Mouse (Mus musculus) brown adipose tissue, adult 24 weeks (tissue): ENCODE measurements around the gene Mroh2a. TPM values are rescaled to one million over a fixed set of nuclear protein-coding genes. Genes with fewer than 3 reads are reported as not detected.

ENCODE experiments used
- H3K27ac ChIP-seq: fragments of 200-500 bp; replicated peaks from 2 replicates; pipeline ENCODE4 v1.5.1; 2012; ENCODE audit warnings: low read depth, mild to moderate bottlenecking, low read length
- H3K4me1 ChIP-seq: fragments of 200-500 bp; 2 replicates; pipeline ENCODE4 v1.6.1; 2012; ENCODE audit warnings: low read length, mixed read lengths; ENCODE audit not compliant: control insufficient read depth, insufficient read depth, insufficient read length
- H3K4me3 ChIP-seq: fragments of 200-500 bp; 2 replicates; pipeline ENCODE4 v1.5.1; 2012; ENCODE audit warnings: low read depth, mild to moderate bottlenecking, low read length, moderate library complexity; ENCODE audit not compliant: insufficient read depth
- polyA plus RNA-seq: library from polyadenylated mRNA; stranded (reverse); fragments of >200 nt; gene quantifications from 2 replicates; pipeline ENCODE4 v1.2.4, GENCODE M21; 2012; ENCODE audit not compliant: missing spikeins, insufficient read depth, insufficient read length

Gene Mroh2a
- polyA plus RNA-seq, 1 experiment = not detected

DNA sequence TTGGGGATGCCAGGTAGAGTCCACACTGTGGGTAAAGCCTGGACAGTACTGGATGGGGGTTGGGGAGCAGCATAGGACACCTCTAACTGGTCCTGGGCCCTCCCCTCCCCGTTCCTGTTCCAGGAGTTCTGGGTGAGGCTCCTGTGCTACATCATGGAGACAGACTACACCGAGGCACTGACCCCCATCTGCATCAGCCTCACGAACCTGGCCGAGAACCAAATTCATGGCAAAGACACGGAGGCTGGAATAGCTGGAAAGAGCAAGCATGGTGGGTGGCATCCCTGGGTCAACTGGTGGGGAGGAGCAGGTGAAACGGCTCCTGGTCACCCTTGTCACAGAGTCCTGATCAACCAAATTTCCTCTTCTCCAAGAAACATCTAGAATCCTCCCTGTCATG lies 12.0 kb downstream of the Mroh2a start:
- Histone ChIP-seq H3K27ac (no peak overlapping the region), H3K4me1 (no peaks in the 10 kb centered on the region), H3K4me3 (no peak overlapping the region)

DNA sequence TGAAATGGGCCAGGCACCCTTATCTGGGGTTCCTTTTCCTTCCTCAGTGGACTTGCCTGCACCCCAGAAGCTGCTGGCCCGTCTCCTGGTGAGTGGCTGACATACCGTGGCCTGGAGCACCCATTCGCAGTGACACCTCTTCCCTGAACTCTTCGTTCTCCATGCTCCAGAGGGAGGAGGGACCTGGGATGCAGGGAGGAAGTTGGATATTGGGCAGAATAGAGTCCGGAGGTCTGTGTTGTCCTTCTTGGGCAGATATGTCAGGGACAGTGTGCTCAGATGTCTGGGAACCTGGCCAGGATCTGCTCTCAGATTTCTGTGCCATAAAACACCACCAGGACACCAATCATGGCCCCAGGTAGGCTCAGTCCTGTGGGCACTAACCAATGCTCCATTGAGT lies 13.3 kb downstream of the Mroh2a start:
- no peaks in the 10 kb centered on the region for H3K4me1 ChIP-seq
- no peak overlapping the region for H3K4me3 ChIP-seq
- no peak overlapping the region for H3K27ac ChIP-seq

DNA sequence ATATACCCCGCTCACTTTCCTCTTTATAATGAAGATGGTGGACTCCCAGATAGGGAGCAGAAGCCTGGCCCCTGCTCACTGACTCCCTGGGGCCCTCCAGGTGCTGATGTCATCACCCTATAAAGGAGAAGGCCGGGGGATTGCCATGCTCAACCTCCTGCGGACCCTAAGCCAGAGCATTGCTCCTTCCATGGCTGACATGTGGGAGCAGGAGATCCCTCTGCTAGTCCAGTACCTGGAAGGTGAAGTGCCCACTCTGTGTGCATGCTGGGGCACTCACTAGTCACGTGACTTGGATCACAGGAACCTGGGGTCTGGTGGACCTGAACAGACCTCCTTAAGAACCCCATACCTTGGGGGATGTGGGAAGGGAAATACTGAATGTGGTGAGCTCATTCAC lies 13.8 kb downstream of the Mroh2a start:
- no peaks in the 10 kb centered on the region for H3K4me1 ChIP-seq
- H3K4me3 ChIP-seq = no peak overlapping the region
- H3K27ac ChIP-seq = no peak overlapping the region

- no peak overlapping the region for H3K4me3 ChIP-seq
- no peaks in the 10 kb centered on the region for H3K4me1 ChIP-seq
- no peak overlapping the region for H3K27ac ChIP-seq
Observed at GRCm38 (mm10) chr1:88243861-88244260, 17.1 kb downstream of the Mroh2a start.

- no peaks in the 10 kb centered on the region for H3K4me1 ChIP-seq
- no peak overlapping the region for H3K27ac ChIP-seq
- no peak overlapping the region for H3K4me3 ChIP-seq
Observed at GRCm38 (mm10) chr1:88245881-88246280, 19.1 kb downstream of the Mroh2a start.

GRCm38 (mm10) chr1:88246386-88246785 lies 19.6 kb downstream of the Mroh2a start:
- Histone ChIP-seq H3K4me3 (no peak overlapping the region), H3K27ac (no peak overlapping the region), H3K4me1 (no peaks in the 10 kb centered on the region)

DNA sequence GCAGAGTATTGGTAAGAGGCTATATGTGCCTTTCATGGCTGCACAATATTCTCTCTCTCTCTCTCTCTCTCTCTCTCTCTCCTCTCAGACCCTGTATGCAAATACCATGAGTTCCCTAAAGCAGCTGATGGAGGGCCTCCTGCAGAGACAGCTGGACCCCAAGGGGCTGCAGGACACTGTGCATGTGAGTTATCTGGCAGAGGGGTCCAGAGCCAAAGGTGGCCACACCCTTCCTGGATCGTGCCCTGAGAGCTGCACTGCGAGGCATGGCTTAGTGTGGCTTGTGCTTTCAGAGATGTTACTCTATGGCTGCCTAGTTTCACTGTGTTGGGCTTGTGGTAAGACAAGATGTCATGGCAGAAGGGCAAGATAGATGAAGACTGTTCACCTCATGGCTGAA lies 20.9 kb downstream of the Mroh2a start:
- Histone ChIP-seq H3K4me1 (no peaks in the 10 kb centered on the region), H3K27ac (no peak overlapping the region), H3K4me3 (no peak overlapping the region)

DNA sequence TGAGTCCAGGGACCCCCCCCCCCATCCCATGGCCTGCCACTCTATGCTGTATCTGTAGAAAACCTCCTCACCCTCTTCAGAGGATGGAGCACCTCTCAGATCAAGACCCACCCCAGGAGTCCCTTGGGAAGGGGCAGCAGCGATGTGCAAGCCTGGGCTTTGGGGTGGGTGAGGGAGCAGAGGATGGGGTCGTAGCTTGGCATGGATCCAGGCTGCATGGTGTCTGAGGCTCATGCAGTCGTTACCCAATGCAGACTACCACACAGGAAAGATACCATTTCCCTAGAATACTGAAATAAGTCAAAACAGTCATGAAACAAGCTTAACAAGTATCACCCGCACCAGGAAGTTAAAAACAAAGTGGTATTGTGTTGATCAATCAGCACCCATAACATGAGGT lies 21.9 kb downstream of the Mroh2a start:
- H3K4me1 ChIP-seq = no peaks in the 10 kb centered on the region
- no peak overlapping the region for H3K27ac ChIP-seq
- H3K4me3 ChIP-seq = no peak overlapping the region

GRCm38 (mm10) chr1:88249596-88249995 lies 22.8 kb downstream of the Mroh2a start:
- H3K4me1 ChIP-seq = no peaks in the 10 kb centered on the region
- H3K4me3 ChIP-seq = no peak overlapping the region
- H3K27ac ChIP-seq = no peak overlapping the region

DNA sequence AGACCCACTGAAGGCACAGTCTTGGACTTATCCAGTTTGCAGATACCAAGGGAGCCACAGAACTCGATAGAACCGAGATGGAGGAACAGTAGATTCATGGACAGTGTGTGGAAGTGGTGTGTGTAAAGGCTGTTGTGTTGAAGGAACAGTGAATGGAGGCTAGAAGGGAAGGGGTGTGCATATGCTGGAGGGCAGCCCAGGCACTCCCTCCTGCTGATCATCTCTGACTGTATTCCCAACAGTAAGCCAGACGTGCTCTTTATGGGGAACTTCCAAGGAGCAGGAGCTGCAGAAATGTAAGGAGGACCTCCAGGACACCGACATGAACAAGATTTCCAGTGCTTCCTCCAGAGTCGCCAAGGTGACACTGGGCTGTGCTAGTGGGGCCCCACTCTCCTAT lies 23.2 kb downstream of the Mroh2a start:
- H3K4me3 ChIP-seq = no peak overlapping the region
- no peak overlapping the region for H3K27ac ChIP-seq

DNA sequence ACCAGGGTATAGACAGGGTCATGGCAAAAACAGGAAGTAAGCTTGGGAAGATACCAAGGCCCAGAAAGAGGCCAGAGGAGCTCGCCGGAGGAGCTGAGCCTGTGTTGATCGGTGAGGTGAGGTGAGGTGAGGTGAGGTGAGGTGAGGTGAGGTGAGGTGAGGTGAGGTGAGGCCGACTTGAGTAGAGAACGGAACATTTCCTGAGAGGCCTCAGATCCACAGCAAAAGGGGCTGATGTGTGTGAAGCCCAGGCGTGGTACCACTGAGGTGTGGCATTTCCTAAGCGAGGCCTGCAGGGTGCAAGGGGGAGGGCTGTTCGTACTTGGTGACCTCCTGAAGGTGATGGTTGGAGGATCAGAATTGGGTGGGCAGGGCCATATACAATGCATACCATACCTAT lies 26.3 kb downstream of the Mroh2a start:
- Histone ChIP-seq H3K4me3 (no peak overlapping the region), H3K27ac (no peak overlapping the region)

More for the DNA sequence above, 23.2 kb downstream of the Mroh2a start:
- H3K4me1 ChIP-seq = no peaks in the 10 kb centered on the region

GRCm38 (mm10) chr1:88253540-88253939 lies 26.8 kb downstream of the Mroh2a start:
- Histone ChIP-seq H3K4me3 (no peak overlapping the region), H3K27ac (no peak overlapping the region), H3K4me1 (no peaks in the 10 kb centered on the region)

More for the DNA sequence above, 26.3 kb downstream of the Mroh2a start:
- no peaks in the 10 kb centered on the region for H3K4me1 ChIP-seq

DNA sequence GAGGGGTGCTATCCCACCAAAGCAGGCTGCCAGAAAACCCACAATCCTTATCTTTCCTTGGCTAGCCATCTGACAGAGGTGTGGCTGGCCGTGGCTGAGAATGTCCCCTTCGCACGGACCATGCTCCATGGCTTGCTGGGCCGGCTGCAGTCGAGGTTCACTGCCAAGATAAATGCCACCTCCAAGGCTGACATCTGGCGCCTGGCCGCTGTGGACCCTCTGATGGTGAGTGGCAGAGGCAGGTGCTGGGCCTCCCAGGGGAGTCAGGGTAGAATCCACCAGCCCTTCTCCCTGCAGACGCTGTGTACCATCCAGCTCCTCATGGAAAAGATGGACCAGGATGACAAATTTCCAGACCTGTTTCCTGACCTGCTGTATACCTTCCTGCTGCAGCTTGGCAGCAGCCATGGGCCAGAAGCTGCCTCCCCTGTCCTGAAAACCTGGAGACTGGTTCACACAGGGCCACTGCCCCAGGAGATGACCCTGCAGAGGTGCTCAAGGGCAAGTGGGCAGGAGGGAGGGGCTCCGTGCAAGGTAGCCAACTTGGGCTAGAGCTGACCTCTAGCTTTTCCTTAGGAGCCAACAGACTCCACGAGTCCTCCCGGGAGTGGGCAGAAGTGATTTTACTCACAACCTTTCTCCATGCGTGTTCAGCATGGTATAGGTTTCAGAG lies 28.1 kb downstream of the Mroh2a start:
- Histone ChIP-seq H3K27ac (no peak overlapping the region), H3K4me1 (no peaks in the 10 kb centered on the region), H3K4me3 (no peak overlapping the region)

GRCm38 (mm10) chr1:88255466-88255857 lies 28.7 kb downstream of the Mroh2a start:
- Histone ChIP-seq H3K4me3 (no peak overlapping the region), H3K4me1 (0 out of 2 replicates have a peak, but pooled peaks cover 2% of the 10 kb centered on the region), H3K27ac (no peak overlapping the region)

DNA sequence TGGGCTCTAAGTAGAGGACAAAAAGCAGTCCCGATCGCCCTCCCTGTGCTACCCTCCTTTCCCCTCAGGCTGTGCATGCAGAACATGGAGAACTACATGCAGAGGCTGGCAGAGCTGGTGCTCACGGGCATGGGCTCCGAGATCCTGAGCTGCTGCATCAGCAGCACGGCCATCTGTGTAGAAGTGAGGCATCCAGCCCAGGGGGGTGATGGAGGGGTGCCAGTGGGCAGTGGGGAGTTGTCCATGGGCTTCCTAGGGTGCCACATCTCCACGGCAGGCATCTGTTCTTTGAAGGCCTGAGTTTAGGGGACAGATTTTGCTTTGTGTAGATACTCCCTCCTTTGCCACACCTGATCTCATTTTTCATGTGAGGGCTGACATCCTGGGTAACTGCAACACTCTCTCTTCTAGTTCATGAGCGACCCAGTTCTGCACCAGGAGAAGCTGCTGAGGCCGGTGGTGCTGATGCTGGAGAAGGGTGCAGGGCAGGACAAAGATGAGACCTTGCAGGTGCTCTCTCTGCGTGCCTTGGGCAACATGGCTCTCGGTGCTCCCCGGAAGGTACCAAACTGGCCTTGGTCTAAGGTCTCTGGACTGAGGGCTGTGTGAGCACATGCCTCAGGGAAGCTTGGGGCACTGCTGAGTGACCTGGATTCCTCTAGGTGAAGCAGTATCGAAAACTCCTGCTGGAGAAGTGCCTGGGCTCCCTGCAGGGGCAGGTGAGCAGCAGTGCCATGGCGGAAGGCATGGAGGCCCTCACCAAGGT lies 29.4 kb downstream of the Mroh2a start:
- 0 out of 2 replicates have a peak, but pooled peaks cover 2% of the 10 kb centered on the region for H3K4me1 ChIP-seq
- H3K27ac ChIP-seq = no peak overlapping the region
- no peak overlapping the region for H3K4me3 ChIP-seq
